9 mouse cellular contexts compared by ENCODE assay signal in the genomic region with DNA sequence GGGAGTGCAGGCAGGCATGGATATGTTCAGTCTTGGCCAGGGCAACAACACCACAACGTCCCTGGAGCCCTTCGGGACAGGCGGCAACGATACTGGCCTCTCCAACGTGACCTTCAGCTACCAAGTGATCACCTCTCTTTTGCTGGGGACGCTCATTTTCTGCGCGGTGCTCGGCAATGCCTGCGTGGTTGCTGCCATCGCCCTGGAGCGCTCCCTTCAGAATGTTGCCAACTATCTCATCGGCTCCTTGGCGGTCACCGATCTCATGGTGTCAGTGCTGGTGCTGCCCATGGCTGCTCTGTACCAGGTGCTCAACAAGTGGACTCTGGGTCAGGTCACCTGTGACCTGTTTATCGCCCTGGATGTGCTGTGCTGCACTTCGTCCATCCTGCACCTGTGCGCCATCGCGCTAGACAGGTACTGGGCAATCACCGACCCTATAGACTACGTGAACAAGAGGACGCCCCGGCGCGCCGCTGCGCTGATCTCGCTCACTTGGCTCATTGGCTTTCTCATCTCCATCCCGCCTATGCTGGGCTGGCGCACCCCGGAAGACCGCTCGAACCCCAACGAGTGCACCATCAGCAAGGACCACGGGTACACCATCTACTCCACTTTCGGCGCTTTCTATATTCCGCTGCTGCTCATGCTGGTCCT. TPM values are rescaled to one million over a fixed set of nuclear protein-coding genes. Genes with fewer than 3 reads are reported as not detected.
A peak's percentile ranks its signal among the peaks of the same experiment; 100 is the strongest.
DNase-seq lines count a peak whose midpoint lies in the region; ATAC-seq and TF ChIP-seq lines count a peak whose summit lies in the region.
"Had no signal": no experiment of that assay in that cellular context is flagged by ENCODE, and none has a peak within 500 bp of the region (broad histone marks: within the 10 kb centered on the region; RNA-seq: fewer than 3 reads in every experiment).

No protein-coding gene starts in this region.

- H3K4me2 ChIP-seq in embryonic facial prominence, embryonic 14.5 days (ENCODE audit: low read depth, low read length), result peak overlapping the region; percentile 31
- H3K4me2 ChIP-seq in midbrain, embryonic 16.5 days (ENCODE audit: low read length), result peak overlapping the region; percentile 89
- H3K4me2 ChIP-seq: liver, embryonic 13.5 days had no signal

- no peak for TF ChIP-seq POLR2A in cerebellum, adult 2 months (IDR thresholded peaks at IDR 0.05; ENCODE audit: borderline replicate concordance, insufficient read depth, low read length)

- no peak overlapping the region for H3K27ac ChIP-seq in cerebellum, adult 2 months (ENCODE audit: insufficient read depth, low read length)
- no peak overlapping the region for H3K27ac ChIP-seq in embryonic facial prominence, embryonic 14.5 days (replicated peaks; ENCODE audit: low read depth, low read length)
- peak overlapping the region; percentile 94 for H3K27ac ChIP-seq in layer of hippocampus, adult 2 months
- no peak overlapping the region for H3K27ac ChIP-seq in midbrain, embryonic 16.5 days (ENCODE audit: low read length)
- H3K27ac ChIP-seq: liver, embryonic 13.5 days had no signal

- peaks cover 3% of the 10 kb centered on the region; the same call in 1 of the 2 replicates for H3K27me3 ChIP-seq in cerebellum, adult 2 months (ENCODE audit: control insufficient read depth, insufficient read depth, low read length)
- H3K27me3 ChIP-seq in embryonic facial prominence, embryonic 14.5 days (replicated peaks; ENCODE audit: control insufficient read depth, insufficient read depth, low read length), result peaks cover 48% of the 10 kb centered on the region
- H3K27me3 ChIP-seq in midbrain, embryonic 16.5 days (ENCODE audit: control insufficient read depth, insufficient read depth, low read depth, low read length), result peaks cover 16% of the 10 kb centered on the region

- H3K4me3 ChIP-seq in cerebellum, adult 2 months (replicated peaks; ENCODE audit: insufficient read depth, low read depth, low read length), result peak overlapping the region; percentile 6
- peak overlapping the region; percentile 10; the same call in 1 of the 2 replicates for H3K4me3 ChIP-seq in embryonic facial prominence, embryonic 14.5 days (ENCODE audit: low read depth, low read length)
- peak overlapping the region; percentile 76 for H3K4me3 ChIP-seq in layer of hippocampus, adult 2 months
- H3K4me3 ChIP-seq in midbrain, embryonic 16.5 days (ENCODE audit: low read depth, low read length), result peak overlapping the region; percentile 50
- H3K4me3 ChIP-seq: liver, embryonic 13.5 days had no signal

- no peak overlapping the region for H3K9ac ChIP-seq in embryonic facial prominence, embryonic 14.5 days (ENCODE audit: low read depth, low read length)
- peak overlapping the region; percentile 53 for H3K9ac ChIP-seq in midbrain, embryonic 16.5 days (ENCODE audit: low read depth, low read length)
- H3K9ac ChIP-seq: liver, embryonic 13.5 days had no signal

- no peak for TF ChIP-seq CTCF in cerebellum, adult 2 months (IDR thresholded peaks at IDR 0.05; ENCODE audit: borderline replicate concordance, insufficient read depth, low read depth, low read length)
- no peak for TF ChIP-seq CTCF in layer of hippocampus, adult 2 months (conservative IDR thresholded peaks at IDR 0.05)

- WGBS in cerebellum, adult 2 months, result under 1% methylated on average over 39 of the region's 39 CpGs
- WGBS in embryonic facial prominence, embryonic 14.5 days, result 1% methylated on average over 39 of the region's 39 CpGs
- WGBS in midbrain, embryonic 16.5 days, result under 1% methylated on average over 39 of the region's 39 CpGs

- no peaks in the 10 kb centered on the region for H3K36me3 ChIP-seq in embryonic facial prominence, embryonic 14.5 days (ENCODE audit: control insufficient read depth, insufficient read depth, low read length)
- no peaks in the 10 kb centered on the region for H3K36me3 ChIP-seq in midbrain, embryonic 16.5 days (ENCODE audit: control insufficient read depth, insufficient read depth, low read length)
- H3K36me3 ChIP-seq: liver, embryonic 13.5 days had no signal

- peak in 1 of 2 experiments; percentile 13 for DNase-seq in cerebellum, adult 2 months
- no peak for DNase-seq in cerebellum, adult 8-10 months
- no peak for DNase-seq in embryonic facial prominence, embryonic 14.5 days (ENCODE audit: low spot score)
- peak; percentile 29 to 32 for DNase-seq in layer of hippocampus, adult 2 months (ENCODE audit: low spot score in 2 of 2)
- no peak for DNase-seq in T-cell, adult 2 months (ENCODE audit: low spot score)
- no peak for DNase-seq in urinary bladder, postnatal 14 days (ENCODE audit: low spot score)
- DNase-seq: liver, embryonic 13.5 days had no signal

- no peak for ATAC-seq in embryonic facial prominence, embryonic 14.5 days (ENCODE audit: low read depth)
- peak; percentile 78 for ATAC-seq in midbrain, embryonic 16.5 days
- no peak for ATAC-seq in erythroblast, adult 5-6 weeks (replicated peaks; ENCODE audit: low FRiP score, poor library complexity, severe bottlenecking)

- no peaks in the 10 kb centered on the region for H3K9me3 ChIP-seq in embryonic facial prominence, embryonic 14.5 days (ENCODE audit: control insufficient read depth, low read length)
- no peaks in the 10 kb centered on the region for H3K9me3 ChIP-seq in midbrain, embryonic 16.5 days (replicated peaks; ENCODE audit: control insufficient read depth, low read length, poor library complexity, severe bottlenecking)
- H3K9me3 ChIP-seq: liver, embryonic 13.5 days had no signal

- 0 out of 2 replicates have a peak, but pooled peaks cover 2% of the 10 kb centered on the region for H3K4me1 ChIP-seq in cerebellum, adult 2 months (ENCODE audit: control insufficient read depth, insufficient read depth, low read length)
- no peaks in the 10 kb centered on the region for H3K4me1 ChIP-seq in embryonic facial prominence, embryonic 14.5 days (ENCODE audit: control insufficient read depth, insufficient read depth, low read length)
- peaks cover 4% of the 10 kb centered on the region for H3K4me1 ChIP-seq in midbrain, embryonic 16.5 days (ENCODE audit: control insufficient read depth, insufficient read depth, low read length)
- H3K4me1 ChIP-seq: liver, embryonic 13.5 days had no signal

RNA-seq across cellular contexts. Expression of gene Htr1a, which starts 0.9 kb away (rescaled TPM):
- 2.7 and 3.9 TPM in 2 replicates for polyA plus RNA-seq in cerebellum, adult 2 months (2012; rRNA removed)
- polyA plus RNA-seq in embryonic facial prominence, embryonic 14.5 days (2014; fragmentation: Nextera tagmentation; extraction: Ambion mirVana), result 0.14 and 0.18 TPM in 2 replicates
- 10 to 100 TPM; 34.6 to 39.7 TPM for total RNA-seq in layer of hippocampus, adult 2 months (2021)
- polyA plus RNA-seq in midbrain, embryonic 16.5 days (2015; fragmentation: Nextera tagmentation; extraction: Ambion mirVana), result 3.9 and 5.0 TPM in 2 replicates
- 0.58 TPM in 1 of 2 replicates, not detected in the other for total RNA-seq in erythroblast, adult 5-6 weeks (2015; ENCODE audit: low replicate concordance)
- not detected in 2 replicates for total RNA-seq in erythroblast, adult 5-6 weeks (2017; ENCODE audit: low replicate concordance)
- polyA plus RNA-seq: liver, embryonic 13.5 days had no signal

Comparison
In these comparisons a context has a peak if more than half of its experiments do, and no peak if none do; other contexts are left out.
1. DNase-seq: peak in layer of hippocampus, adult 2 months (2 of 2); none in cerebellum, adult 8-10 months (single experiment), embryonic facial prominence, embryonic 14.5 days (single experiment), T-cell, adult 2 months (single experiment) and urinary bladder, postnatal 14 days (single experiment).
2. H3K4me3 ChIP-seq: peak in every context shown above with its lines; median percentile 76 in layer of hippocampus, adult 2 months; 50 in midbrain, embryonic 16.5 days; 10 in embryonic facial prominence, embryonic 14.5 days; 6 in cerebellum, adult 2 months.